Mouse (Mus musculus): ENCODE measurements at regions not wholly inside any gene's neighbourhood (a gene's known extent, or its start where the extent isn't known, plus 50 kb on each side); places are given as distances from the start of the nearest gene placed in this dataset.

DNA sequence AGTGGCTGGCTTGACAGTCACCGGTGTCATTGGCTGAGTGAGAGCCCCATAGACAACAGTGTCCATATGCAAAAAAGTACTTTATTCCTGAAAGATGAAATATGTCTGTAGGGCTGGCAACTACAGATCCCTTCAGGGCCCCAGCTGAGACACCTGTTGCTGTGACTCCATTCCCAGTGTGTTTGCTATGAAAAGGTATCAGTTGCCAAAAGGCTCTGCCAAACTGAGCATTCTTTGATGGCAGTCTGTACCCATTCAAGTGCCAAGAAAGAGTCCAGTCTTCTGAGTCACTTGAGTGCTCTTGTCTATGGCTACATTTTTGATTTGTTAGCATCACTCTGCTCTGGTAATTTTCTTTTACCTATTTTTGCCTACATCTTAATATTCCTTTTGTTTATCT lies 63.1 kb upstream of the Cdc42ep3 start:
- TF ChIP-seq CTCF (IDR thresholded peaks at IDR 0.05; ENCODE audit: low read depth), result no peak
- no peak for TF ChIP-seq EP300 (IDR thresholded peaks at IDR 0.05; ENCODE audit: low read depth)
